Mouse (Mus musculus) CH12.LX (cell line): ENCODE data around the gene Sufu. TPM values are rescaled to one million over a fixed set of nuclear protein-coding genes. Genes with fewer than 3 reads are reported as not detected.

ENCODE experiments used
- DNase-seq: peaks from one replicate; pipeline ENCODE4 v3.0.0-alpha.2; 2013; ENCODE audit errors: extremely low read depth
- H3K27ac ChIP-seq: 2 replicates; pipeline ENCODE4 v1.5.1; 2012; ENCODE audit warnings: low read depth, mild to moderate bottlenecking, control low read depth, moderate library complexity; ENCODE audit not compliant: insufficient read depth
- H3K27me3 ChIP-seq: replicated peaks from 2 replicates; pipeline ENCODE3; 2012; ENCODE audit warnings: inconsistent platforms
- H3K36me3 ChIP-seq, 2 experiments: replicated peaks in 1 of 2; 2 replicates each; pipeline versions ENCODE3 to v1.6.1; 2012; ENCODE audit warnings: inconsistent platforms in 1 of 2, low read length in 1 of 2, mild to moderate bottlenecking in 1 of 2, mixed read lengths in 1 of 2, moderate library complexity in 1 of 2; ENCODE audit not compliant: control insufficient read depth in 1 of 2, insufficient read depth in 1 of 2
- H3K4me1 ChIP-seq, 2 experiments: 2 replicates each; pipeline ENCODE4 v1.6.1; 2012; ENCODE audit warnings: inconsistent platforms in 1 of 2, moderate library complexity in 1 of 2; ENCODE audit not compliant: insufficient read depth in 2 of 2, control insufficient read depth in 1 of 2
- H3K4me2 ChIP-seq: 2 replicates; pipeline ENCODE4 v1.6.1; 2012; ENCODE audit warnings: low read depth, mild to moderate bottlenecking, control low read depth; ENCODE audit not compliant: poor library complexity, insufficient read depth, severe bottlenecking
- H3K4me3 ChIP-seq, 3 experiments: fragments of 150-350 bp in 1 of 3; sonication (generic) in 1 of 3; replicated peaks in 1 of 3; 2 replicates each; pipeline versions ENCODE3 to v1.5.1; 2011 to 2012; ENCODE audit warnings: low read depth in 2 of 3, low read length in 2 of 3, mild to moderate bottlenecking in 2 of 3, moderate library complexity in 2 of 3, control low read depth in 1 of 3, improper control_type of control experiment in 1 of 3, inconsistent platforms in 1 of 3, mixed read lengths in 1 of 3; ENCODE audit not compliant: poor library complexity in 1 of 3
- H3K79me2 ChIP-seq: replicated peaks from 2 replicates; pipeline ENCODE4 v1.6.1; 2012; ENCODE audit warnings: mild to moderate bottlenecking, moderate library complexity; ENCODE audit not compliant: control insufficient read depth, poor library complexity, insufficient read depth, severe bottlenecking; ENCODE audit errors: extremely low read depth
- H3K9ac ChIP-seq: 2 replicates; pipeline ENCODE4 v1.6.1; 2012; ENCODE audit warnings: low read depth, mild to moderate bottlenecking, control low read depth, moderate library complexity; ENCODE audit not compliant: insufficient read depth
- H3K9me3 ChIP-seq: replicated peaks from 2 replicates; pipeline ENCODE3; 2012; ENCODE audit warnings: low read length, inconsistent platforms, mixed read lengths
- BHLHE40 ChIP-seq: IDR thresholded peaks from 2 replicates; pipeline ENCODE4 v1.6.1; 2011; ENCODE audit warnings: mild to moderate bottlenecking, low read depth, low read length, improper control_type of control experiment
- CHD1 ChIP-seq: IDR thresholded peaks from 2 replicates; pipeline ENCODE4 v1.6.1; 2012; ENCODE audit warnings: low read depth, low read length, improper control_type of control experiment, inconsistent platforms
- CHD2 ChIP-seq: IDR thresholded peaks from 2 replicates; pipeline ENCODE4 v1.6.1; 2011; ENCODE audit warnings: low read length, improper control_type of control experiment
- CTCF ChIP-seq, 2 experiments: IDR thresholded peaks in 1 of 2; conservative IDR thresholded peaks in 1 of 2; 2 replicates each; pipeline ENCODE4 v1.5.1; 2011 to 2012; ENCODE audit warnings: low read depth in 2 of 2, low read length in 2 of 2, improper control_type of control experiment in 1 of 2, inconsistent platforms in 1 of 2, mild to moderate bottlenecking in 1 of 2, moderate library complexity in 1 of 2
- E2F4 ChIP-seq: IDR thresholded peaks from 2 replicates; pipeline ENCODE4 v1.6.1; 2011; ENCODE audit warnings: low read depth, low read length, improper control_type of control experiment; ENCODE audit not compliant: insufficient replicate concordance
- ELF1 ChIP-seq: IDR thresholded peaks from 2 replicates; pipeline ENCODE4 v1.6.1; 2014; ENCODE audit warnings: low read depth, mild to moderate bottlenecking, inconsistent platforms, low read length, improper control_type of control experiment
- EP300 ChIP-seq: IDR thresholded peaks from 2 replicates; pipeline ENCODE4 v1.6.1; 2011; ENCODE audit warnings: low read length, improper control_type of control experiment
- ETS1 ChIP-seq: conservative IDR thresholded peaks from 2 replicates; pipeline ENCODE4 v1.6.1; 2012; ENCODE audit warnings: low read depth, mild to moderate bottlenecking, inconsistent platforms, low read length, improper control_type of control experiment, moderate library complexity
- HCFC1 ChIP-seq: IDR thresholded peaks from 2 replicates; pipeline ENCODE4 v1.6.1; 2012; ENCODE audit warnings: low read depth, mild to moderate bottlenecking, inconsistent platforms, low read length, improper control_type of control experiment
- JUN ChIP-seq: IDR thresholded peaks from 2 replicates; pipeline ENCODE4 v1.6.1; 2011; ENCODE audit warnings: low read depth, mild to moderate bottlenecking, low read length, improper control_type of control experiment, moderate library complexity; ENCODE audit not compliant: insufficient read depth
- JUND ChIP-seq: conservative IDR thresholded peaks from 2 replicates; pipeline ENCODE4 v1.6.1; 2011; ENCODE audit warnings: low read depth, low read length, improper control_type of control experiment
- KAT2A ChIP-seq: IDR thresholded peaks from 2 replicates; pipeline ENCODE4 v1.6.1; 2012; ENCODE audit warnings: low read length, improper control_type of control experiment, inconsistent platforms; ENCODE audit not compliant: insufficient replicate concordance
- MAX ChIP-seq: IDR thresholded peaks from 2 replicates; pipeline ENCODE4 v1.6.1; 2011; ENCODE audit warnings: low read length, improper control_type of control experiment
- MAZ ChIP-seq: IDR thresholded peaks from 2 replicates; pipeline ENCODE4 v1.6.1; 2012; ENCODE audit warnings: low read depth, mild to moderate bottlenecking, inconsistent platforms, low read length, improper control_type of control experiment, moderate library complexity
- MXI1 ChIP-seq: IDR thresholded peaks from 2 replicates; pipeline ENCODE4 v1.6.1; 2011; ENCODE audit warnings: mild to moderate bottlenecking, low read depth, low read length, improper control_type of control experiment
- MYC ChIP-seq: IDR thresholded peaks from 2 replicates; pipeline ENCODE4 v1.6.1; 2011; ENCODE audit warnings: low read depth, mild to moderate bottlenecking, improper control_type of control experiment, low read length
- NELFE ChIP-seq: IDR thresholded peaks from 2 replicates; pipeline ENCODE4 v1.6.1; 2011; ENCODE audit warnings: low read depth, low read length, improper control_type of control experiment
- PAX5 ChIP-seq: IDR thresholded peaks from 2 replicates; pipeline ENCODE4 v1.6.1; 2012; ENCODE audit warnings: low read length, inconsistent platforms, mixed read lengths
- POLR2AphosphoS2 ChIP-seq: IDR thresholded peaks from 2 replicates; pipeline ENCODE4 v1.6.1; 2011; ENCODE audit warnings: low read depth, low read length, improper control_type of control experiment
- RAD21 ChIP-seq: IDR thresholded peaks from 2 replicates; pipeline ENCODE4 v1.6.1; 2011; ENCODE audit warnings: low read depth, mild to moderate bottlenecking, low read length, improper control_type of control experiment, moderate library complexity
- RCOR1 ChIP-seq: conservative IDR thresholded peaks from 2 replicates; pipeline ENCODE4 v1.6.1; 2012; ENCODE audit warnings: low read depth, mild to moderate bottlenecking, inconsistent platforms, low read length, improper control_type of control experiment
- SIN3A ChIP-seq: IDR thresholded peaks from 2 replicates; pipeline ENCODE4 v1.6.1; 2012; ENCODE audit warnings: low read length, improper control_type of control experiment, inconsistent platforms
- SMC3 ChIP-seq: IDR thresholded peaks from 2 replicates; pipeline ENCODE4 v1.6.1; 2011; ENCODE audit warnings: low read depth, low read length, improper control_type of control experiment
- TBP ChIP-seq: conservative IDR thresholded peaks from 2 replicates; pipeline ENCODE4 v1.6.1; 2011; ENCODE audit warnings: low read depth, low read length, improper control_type of control experiment
- TCF12 ChIP-seq: IDR thresholded peaks from 2 replicates; pipeline ENCODE4 v1.6.1; 2014; ENCODE audit warnings: low read depth, mild to moderate bottlenecking, inconsistent platforms, low read length, improper control_type of control experiment
- UBTF ChIP-seq: IDR thresholded peaks from 2 replicates; pipeline ENCODE4 v1.6.1; 2012; ENCODE audit warnings: low read depth, mild to moderate bottlenecking, inconsistent platforms, low read length, improper control_type of control experiment, moderate library complexity
- USF2 ChIP-seq: conservative IDR thresholded peaks from 2 replicates; pipeline ENCODE4 v1.6.1; 2011; ENCODE audit warnings: low read depth, low read length, improper control_type of control experiment
- ZC3H11A ChIP-seq: IDR thresholded peaks from 2 replicates; pipeline ENCODE4 v1.6.1; 2012; ENCODE audit warnings: low read depth, mild to moderate bottlenecking, inconsistent platforms, low read length, improper control_type of control experiment
- ZKSCAN1 ChIP-seq: IDR thresholded peaks from 2 replicates; pipeline ENCODE4 v1.6.1; 2012; ENCODE audit warnings: low read depth, inconsistent platforms, low read length, improper control_type of control experiment, borderline replicate concordance
- ZMIZ1 ChIP-seq: IDR thresholded peaks from 2 replicates; pipeline ENCODE4 v1.6.1; 2012; ENCODE audit warnings: low read depth, mild to moderate bottlenecking, inconsistent platforms, low read length, improper control_type of control experiment
- ZNF384 ChIP-seq: IDR thresholded peaks from 2 replicates; pipeline ENCODE4 v1.6.1; 2012; ENCODE audit warnings: low read depth, low read length, improper control_type of control experiment, inconsistent platforms
- dilution Hi-C: fragments of 300-500 bp; cut with MboI; formaldehyde crosslinking; loops from 2 replicates; pipeline ENCODE4 v1.14.3; 2020; ENCODE audit warnings: low sequenced_read_pairs; ENCODE audit not compliant: extremely low pct_unique_long_range_greater_than_20kb, extremely low pct_ligation_motif_present
- in situ Hi-C: fragments of 300-500 bp; cut with MboI; formaldehyde crosslinking; loops from 3 replicates; pipeline ENCODE4 v1.14.3; 2019; ENCODE audit warnings: low sequenced_read_pairs, low pct_ligation_motif_present, low pct_unique_long_range_greater_than_20kb, mixed read lengths
- polyA plus RNA-seq: library from polyadenylated mRNA; unstranded; fragments of >175 nt; gene quantifications from 2 replicates; pipeline ENCODE4 v1.2.1, GENCODE M21; 2012; ENCODE audit warnings: low read depth; ENCODE audit not compliant: insufficient read length
- total RNA-seq, 2 experiments: library from RNA; depleted of rRNA; stranded (reverse); fragments of 300-350 nt in 1 of 2; fragments of >200 nt in 1 of 2; gene quantifications; 2 replicates each; pipeline ENCODE4 v1.2.3; 2012 to 2014

The Sufu gene
- total and polyA plus RNA-seq, 3 experiments, result 3.6 to 22.6 (median 9.8) TPM

GRCm38 (mm10) chr19:46517529-46518351 lies 121.0 kb downstream of the Sufu start:
- Histone ChIP-seq H3K4me2 (peak overlapping the region; percentile 75), H3K27ac (peak overlapping the region; percentile 79), H3K27me3 (no peaks in the 10 kb centered on the region), H3K9ac (peak overlapping the region; percentile 4; the same call in 1 of the 2 replicates), H3K36me3 (peaks cover 28 to 37% of the 10 kb centered on the region in 2 experiments), H3K4me1 (peaks cover 26 to 60% of the 10 kb centered on the region in 2 experiments), H3K79me2 (no peaks in the 10 kb centered on the region), H3K4me3 (no peak overlapping the region), H3K9me3 (no peaks in the 10 kb centered on the region)
- 0 out of 2 replicates have a peak, but pooled peaks have one; percentile 10 for TF ChIP-seq TCF12
- TF ChIP-seq EP300, result no peak
- TF ChIP-seq RCOR1, result no peak
- TF ChIP-seq NELFE, result no peak
- TF ChIP-seq MXI1, result no peak
- TF ChIP-seq KAT2A, result no peak
- no peak for TF ChIP-seq SMC3
- dilution Hi-C loops (no loop called here), in situ Hi-C loops (no loop called here)
- no peak for DNase-seq

- Histone ChIP-seq H3K36me3 (peaks cover 22 to 31% of the 10 kb centered on the region in 2 experiments), H3K9ac (peak overlapping the region; percentile 12; the same call in 1 of the 2 replicates), H3K9me3 (no peaks in the 10 kb centered on the region), H3K4me3 (peak overlapping the region in 1 of 3 experiments; percentile 16), H3K4me1 (peaks cover 30 to 66% of the 10 kb centered on the region in 2 experiments), H3K27ac (peak overlapping the region; percentile 79), H3K4me2 (peak overlapping the region; percentile 75), H3K79me2 (no peaks in the 10 kb centered on the region), H3K27me3 (no peaks in the 10 kb centered on the region)
- in situ Hi-C loops (no loop called here), dilution Hi-C loops (no loop called here)
- DNase-seq, result peak; percentile 64
- TF ChIP-seq USF2 (no peak), ZKSCAN1 (no peak), CHD1 (no peak), ZNF384 (no peak), HCFC1 (no peak), MAX (no peak), KAT2A (no peak), PAX5 (no peak), ETS1 (peak; percentile 96), CTCF (conservative IDR thresholded peaks at IDR 0.05 in 1 of 2, IDR thresholded peaks at IDR 0.05 in 1 of 2; ENCODE audit: low read depth in 2 of 2, low read length in 2 of 2) (no peak), SIN3A (no peak; the same call in 1 of the 2 replicates), JUND (no peak), POLR2AphosphoS2 (no peak), UBTF (no peak), BHLHE40 (no peak), E2F4 (no peak), MYC (no peak), RCOR1 (no peak), RAD21 (no peak), MXI1 (peak; percentile 44; the same call in 1 of the 2 replicates), SMC3 (no peak), ZC3H11A (no peak), EP300 (no peak), ELF1 (peak; percentile 62), JUN (no peak), TBP (no peak), CHD2 (0 out of 2 replicates have a peak, but pooled peaks have one; percentile 31), ZMIZ1 (peak; percentile 61), MAZ (peak; percentile 25; the same call in 1 of the 2 replicates)
These were observed 121.7 kb downstream of the Sufu start for GRCm38 (mm10) chr19:46518352-46518787.
